Mouse (Mus musculus) layer of hippocampus, adult 11-12 months (tissue): ENCODE data around the gene Sde2.
A peak's percentile ranks its signal among the peaks of the same experiment; 100 is the strongest.
"Not testable (repeated sequence)": the region's sequence is repeated elsewhere in the genome, so short reads cannot be mapped to it uniquely, and the experiment has no call there.

Source experiments
- DNase-seq: peaks from one replicate; pipeline ENCODE4 v3.0.0; 2022; ENCODE audit warnings: low spot score

Sde2 gene

GRCm38 (mm10) chr1:180835273-180836015, 15.5 kb upstream of the Sde2 start:
- no peak for DNase-seq

- not testable (repeated sequence) for DNase-seq
These were observed 14.5 kb upstream of the Sde2 start for GRCm38 (mm10) chr1:180836467-180836866.

DNA sequence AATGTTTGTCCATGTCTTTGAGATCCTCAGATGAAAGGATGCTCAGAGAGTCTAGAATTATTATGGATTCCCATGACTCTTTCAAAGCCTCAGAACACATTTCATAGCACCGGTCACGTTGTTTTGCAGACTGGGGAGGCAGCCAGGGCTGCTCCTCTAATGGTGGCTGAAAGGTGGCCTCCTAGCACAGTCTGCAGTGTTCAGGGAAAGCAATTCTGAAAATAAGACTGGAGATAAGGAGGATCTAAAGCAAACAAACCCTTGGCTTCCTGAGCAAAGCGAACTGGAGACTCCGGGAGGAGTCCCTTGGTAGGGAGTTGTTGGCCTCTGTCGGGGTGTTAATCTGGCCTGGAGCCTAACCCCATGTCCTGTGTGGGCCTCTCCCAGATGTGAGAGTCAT, 13.7 kb upstream of the Sde2 start:
- DNase-seq, result no peak

DNA sequence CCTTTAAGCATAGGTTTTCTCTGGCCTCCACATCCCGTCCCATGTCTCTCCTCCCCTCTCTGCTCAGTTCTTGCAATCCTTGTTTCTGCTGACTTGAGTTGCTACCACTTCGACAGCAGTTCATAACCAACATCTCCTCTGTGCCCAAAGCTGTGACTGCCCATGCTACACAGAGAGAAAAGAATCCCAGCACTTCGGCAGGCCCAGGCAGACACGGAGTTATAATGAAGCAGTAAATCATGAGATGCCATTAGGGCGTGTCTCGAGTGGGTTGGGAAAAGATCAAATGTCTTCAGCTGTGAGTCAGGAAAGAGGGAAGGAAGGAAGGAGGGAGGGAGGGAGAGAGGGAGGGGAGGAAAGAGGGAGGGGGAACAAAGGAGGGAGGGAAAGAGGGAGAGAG, 12.9 kb upstream of the Sde2 start:
- no peak for DNase-seq

DNA sequence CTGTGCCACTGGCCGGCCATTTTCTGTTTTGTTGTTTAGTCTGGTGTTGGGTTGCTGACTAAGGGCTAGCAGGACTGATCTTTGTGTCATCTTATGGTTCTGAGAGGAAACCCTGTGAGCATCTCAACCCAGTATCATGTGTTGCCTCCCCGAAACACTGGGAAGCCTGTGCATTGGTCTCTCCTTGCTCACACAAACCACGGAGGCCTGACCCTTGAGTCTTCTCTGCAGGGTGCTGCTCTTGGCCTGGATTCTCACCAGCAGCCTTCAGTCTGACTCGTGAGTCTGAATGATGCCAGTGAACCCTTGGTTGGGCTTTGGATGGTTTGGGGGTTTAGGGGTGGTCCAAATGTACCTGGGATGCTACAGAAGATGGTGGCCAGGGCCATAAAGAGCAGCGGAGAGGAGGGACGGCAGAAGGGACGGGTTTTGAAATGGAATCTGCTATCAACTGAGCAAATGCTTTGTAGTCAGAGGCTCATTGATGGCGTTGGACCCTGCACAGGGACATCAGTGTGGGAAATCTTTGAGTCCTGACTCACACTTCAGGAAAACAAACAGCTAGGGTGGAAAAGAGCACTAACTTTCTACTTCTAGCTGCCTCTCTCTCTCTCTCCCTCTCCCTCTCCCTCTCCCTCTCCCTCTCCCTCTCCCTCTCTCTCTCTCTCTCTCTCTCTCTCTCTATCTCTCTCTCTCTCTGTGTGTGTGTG, 11.6 kb upstream of the Sde2 start:
- DNase-seq, result no peak

- DNase-seq, result no peak
These were observed 9.2 kb upstream of the Sde2 start for GRCm38 (mm10) chr1:180841561-180842300.

DNA sequence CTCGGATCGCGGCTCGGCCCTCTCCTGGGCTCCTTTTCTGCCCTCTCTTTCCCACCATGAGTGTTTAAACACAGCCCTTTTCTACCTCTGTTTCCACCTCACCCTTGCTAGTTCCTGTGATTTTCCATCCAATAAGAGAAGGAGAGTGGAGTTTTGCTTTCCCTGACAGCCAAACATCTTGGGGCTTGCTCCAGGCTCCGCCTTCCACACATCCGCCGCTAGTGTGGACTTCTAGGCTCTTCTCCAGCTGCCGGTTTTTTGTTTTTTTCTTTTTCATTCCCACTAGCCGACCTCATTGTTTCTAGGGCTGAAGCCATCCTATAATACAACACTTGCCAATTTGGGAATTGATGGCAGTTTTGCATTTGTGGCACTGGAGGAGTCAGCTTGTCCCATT, 2.8 kb upstream of the Sde2 start:
- DNase-seq, result peak; percentile 74

DNA sequence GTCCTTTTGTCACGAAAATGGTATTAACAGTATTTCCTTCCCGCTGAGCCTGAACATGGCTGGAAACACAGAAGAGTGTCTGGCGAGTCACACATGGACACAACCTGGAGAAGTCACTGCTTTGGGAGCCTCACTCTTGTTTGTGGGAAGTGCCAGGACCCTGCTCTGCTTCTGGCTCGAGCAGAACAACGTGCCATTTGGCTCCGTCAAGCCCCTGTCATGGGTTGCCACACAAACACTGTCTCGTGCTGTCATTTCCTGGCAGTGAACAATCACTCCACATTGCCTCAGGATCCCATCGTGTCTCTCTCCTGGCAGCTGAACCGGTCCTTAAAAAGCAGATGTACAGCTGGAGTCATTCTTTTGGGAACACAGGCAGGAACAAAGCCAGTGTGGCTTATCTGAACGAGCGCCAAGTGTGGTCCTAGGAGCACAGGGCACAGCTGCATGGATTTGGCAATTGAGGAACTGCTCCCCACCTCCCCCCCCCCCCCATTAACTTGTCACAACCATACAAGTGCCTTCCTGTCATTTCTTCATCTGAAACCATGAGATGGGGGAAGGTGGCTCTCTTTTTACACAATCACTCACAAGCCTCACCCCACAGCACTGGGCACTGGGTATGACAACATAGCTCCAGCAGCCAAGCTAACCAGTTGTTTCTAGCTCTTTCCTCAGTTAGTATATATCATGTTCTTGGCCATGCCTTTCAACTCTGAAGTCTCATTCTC, 2.3 kb upstream of the Sde2 start:
- DNase-seq, result peak; percentile 71

DNA sequence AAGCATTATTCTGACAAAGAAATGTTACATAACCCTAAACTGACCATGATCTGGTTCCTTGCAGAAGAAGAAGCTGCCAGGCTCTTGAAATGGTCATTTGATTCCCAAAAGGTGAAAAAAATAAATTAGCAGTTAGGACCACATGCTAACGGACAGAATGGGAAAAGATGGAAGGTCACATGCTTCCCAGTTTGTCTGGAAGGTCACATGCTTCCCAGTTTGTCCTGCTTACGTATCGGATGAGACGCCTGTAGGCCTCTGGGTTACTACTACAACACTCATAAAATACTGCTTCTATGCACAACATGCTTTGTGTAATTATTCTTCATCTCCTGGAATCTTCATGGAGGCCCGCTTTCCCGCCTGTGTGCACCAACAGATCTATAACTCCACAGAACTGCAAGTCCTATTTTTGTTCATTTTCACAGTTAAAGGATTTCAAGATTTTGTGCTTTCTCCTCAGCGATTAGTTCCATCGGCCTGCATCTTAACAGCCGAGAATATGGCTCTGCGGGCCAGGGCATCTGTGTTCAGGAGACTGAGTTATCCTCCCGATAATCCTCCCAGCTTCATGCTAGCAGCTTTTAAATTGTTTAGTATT, 1.1 kb upstream of the Sde2 start:
- DNase-seq, result no peak

DNA sequence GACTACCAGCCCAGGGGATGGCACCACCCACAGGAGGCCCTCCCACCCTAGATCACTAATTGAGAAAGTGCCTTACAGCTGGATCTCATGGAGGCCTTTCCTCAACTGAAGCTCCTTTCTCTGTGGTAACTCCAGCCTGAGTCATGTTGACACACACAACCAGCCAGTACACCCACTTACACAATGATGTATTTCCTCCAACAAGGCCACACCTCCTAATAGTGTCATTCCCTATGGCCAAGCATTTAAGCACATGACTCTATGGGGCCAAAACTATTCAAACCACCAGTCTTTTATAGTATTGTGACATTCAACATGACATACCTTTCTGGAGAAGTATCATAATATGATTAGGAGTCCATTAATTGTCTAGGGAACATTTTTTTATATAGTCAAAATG, 7.8 kb downstream of the Sde2 start:
- no peak for DNase-seq

- DNase-seq, result no peak
These were observed 9.1 kb downstream of the Sde2 start for GRCm38 (mm10) chr1:180860030-180860429.

DNA sequence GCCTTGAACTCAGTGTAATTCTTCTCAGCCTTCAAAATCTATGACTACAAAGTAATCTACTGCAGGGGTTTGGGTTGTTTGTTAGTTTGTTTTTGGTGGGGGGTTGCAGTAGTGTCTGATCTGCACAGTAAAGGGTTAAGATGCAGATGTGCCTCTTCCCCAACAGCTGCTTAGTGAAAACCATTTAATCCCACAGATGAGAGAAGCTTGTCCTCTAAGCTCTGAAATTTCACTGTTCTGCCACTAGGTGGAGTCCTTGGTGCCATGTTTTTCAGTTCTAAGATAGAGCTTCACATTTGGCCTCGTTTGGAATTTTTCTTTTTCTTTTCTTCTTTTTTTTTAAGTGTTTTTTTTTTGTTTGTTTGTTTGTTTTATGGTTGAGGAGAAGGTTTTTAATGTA, 12.7 kb downstream of the Sde2 start:
- no peak for DNase-seq

- DNase-seq, result no peak
These were observed 15.1 kb downstream of the Sde2 start for GRCm38 (mm10) chr1:180866001-180866400.

GRCm38 (mm10) chr1:180870122-180870650, 19.3 kb downstream of the Sde2 start:
- no peak for DNase-seq

GRCm38 (mm10) chr1:180873861-180874484, 23.0 kb downstream of the Sde2 start:
- no peak for DNase-seq

DNA sequence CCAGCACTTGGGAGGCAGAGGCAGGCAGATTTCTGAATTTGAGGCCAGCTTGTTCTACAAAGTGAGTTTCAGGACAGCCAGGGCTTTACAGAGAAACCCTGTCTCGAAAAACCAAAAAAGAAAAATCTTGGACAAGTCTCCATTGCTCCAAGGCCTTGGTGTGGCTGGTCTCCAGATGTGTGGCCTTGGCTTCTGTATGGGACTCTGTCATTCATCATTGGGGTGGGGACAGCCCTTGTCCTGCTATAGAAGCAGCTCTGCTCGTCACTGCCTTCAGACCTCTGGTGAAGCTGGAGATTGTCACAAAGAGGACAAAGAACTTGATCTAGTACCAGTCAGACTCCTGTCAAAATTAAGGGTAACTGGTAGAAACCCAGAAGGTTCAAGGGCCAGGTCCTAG, 23.7 kb downstream of the Sde2 start:
- no peak for DNase-seq

GRCm38 (mm10) chr1:180875126-180875525, 24.2 kb downstream of the Sde2 start:
- DNase-seq, result no peak

DNA sequence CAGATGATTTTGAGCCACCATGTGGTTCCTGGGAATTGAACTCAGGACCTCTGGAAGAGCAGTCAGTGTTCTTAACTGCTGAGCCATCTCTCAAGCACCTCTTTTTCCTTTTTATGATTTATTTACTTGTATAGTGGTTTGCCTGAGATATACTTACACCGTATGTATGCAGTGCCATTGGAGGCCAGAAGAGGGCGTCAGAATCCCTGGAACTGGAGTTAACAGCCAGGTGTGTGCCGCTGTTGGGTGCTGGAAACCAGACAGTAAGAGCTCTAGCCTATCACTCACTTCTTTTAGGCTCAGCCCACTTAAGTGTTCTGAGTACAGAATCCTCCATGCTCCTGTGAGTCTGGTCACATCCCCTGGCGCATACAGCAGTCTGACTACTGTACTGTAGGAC, 26.5 kb downstream of the Sde2 start:
- DNase-seq, result no peak

DNA sequence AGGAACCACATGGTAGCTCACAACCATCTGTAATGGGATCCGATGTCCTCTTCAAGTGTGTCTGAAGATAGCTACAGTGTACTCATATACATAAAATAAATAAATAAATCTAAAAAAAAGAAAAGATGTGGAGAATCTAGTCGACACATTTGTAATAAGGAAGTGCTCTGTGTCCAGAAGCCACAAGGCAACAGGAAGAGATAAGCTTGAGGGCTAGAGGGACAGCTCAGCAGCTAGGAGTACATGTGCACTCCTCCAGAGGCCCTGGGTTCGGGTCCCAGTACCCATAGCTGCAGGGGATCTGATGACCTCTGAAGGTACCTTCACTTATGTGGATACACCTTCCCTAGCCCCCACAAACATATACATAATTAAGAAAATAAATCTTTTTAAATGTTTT, 30.8 kb downstream of the Sde2 start:
- no peak for DNase-seq

GRCm38 (mm10) chr1:180883731-180884130, 32.8 kb downstream of the Sde2 start:
- DNase-seq, result no peak

DNA sequence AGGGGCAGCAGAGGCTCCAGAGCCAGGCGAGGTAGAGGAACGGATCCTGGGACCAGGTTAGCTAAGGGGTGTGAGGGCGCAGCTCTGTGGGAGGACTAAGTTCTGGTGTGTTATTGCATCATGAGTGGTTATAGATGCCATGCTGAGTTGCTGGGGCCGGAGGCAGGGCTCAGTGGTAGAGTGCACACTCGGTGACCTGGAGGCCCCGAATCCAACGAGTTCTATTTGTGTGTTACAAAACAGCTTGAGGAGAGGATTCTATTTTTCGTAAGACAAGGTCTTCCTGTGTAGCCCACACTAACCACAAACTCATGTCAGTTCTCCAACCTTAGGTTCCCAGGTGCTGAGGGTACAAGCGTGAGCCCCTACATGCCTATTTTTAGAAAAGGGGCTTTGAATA, 33.6 kb downstream of the Sde2 start:
- DNase-seq, result no peak
